Mouse (Mus musculus): ENCODE measurements around the gene Olfr689. TPM values are rescaled to one million over a fixed set of nuclear protein-coding genes. Genes with fewer than 3 reads are reported as not detected.

Gene Olfr689
- polyA plus RNA-seq, 1 experiment, result not detected

- H3K9ac ChIP-seq (ENCODE audit: low read depth, poor library complexity, severe bottlenecking), result no peak within 1 kb of the TSS
- H3K27ac ChIP-seq (ENCODE audit: insufficient read depth, low read length), result no peak within 1 kb of the TSS
- H3K36me3 ChIP-seq (ENCODE audit: control insufficient read depth, insufficient read depth, low read length, poor library complexity, severe bottlenecking), result peaks cover 2% of the 10 kb centered on the region; the same call in 1 of the 2 replicates
- H3K9me3 ChIP-seq (replicated peaks; ENCODE audit: control insufficient read depth, insufficient read depth, low read length, poor library complexity, severe bottlenecking), result no peaks in the 10 kb centered on the region
- H3K4me1 ChIP-seq (ENCODE audit: control insufficient read depth, insufficient read depth, low read length), result no peaks in the 10 kb centered on the region
- H3K27me3 ChIP-seq (ENCODE audit: control insufficient read depth, insufficient read depth, low read length, poor library complexity, severe bottlenecking), result no peaks in the 10 kb centered on the region
- TF ChIP-seq EP300 (IDR thresholded peaks at IDR 0.05; ENCODE audit: insufficient read depth, low read depth, low read length) (no peak), POLR2A (IDR thresholded peaks at IDR 0.05; ENCODE audit: insufficient read depth, low read length) (no peak), CTCF (IDR thresholded peaks at IDR 0.05; ENCODE audit: low read depth, low read length) (no peak)
- no peak within 1 kb of the TSS for H3K4me3 ChIP-seq (ENCODE audit: low read depth, low read length)
Observed at GRCm38 (mm10) chr7:105367930-105368329, 57.0 kb downstream of the Olfr689 start, which contains the start of gene Olfr692. TSS of gene Olfr692 (plus strand) at chr7:105368230.

GRCm38 (mm10) chr7:105368521-105368920 is 57.6 kb downstream of the Olfr689 start:
- Histone ChIP-seq H3K9ac (ENCODE audit: low read depth, poor library complexity, severe bottlenecking) (no peak overlapping the region), H3K4me1 (ENCODE audit: control insufficient read depth, insufficient read depth, low read length) (no peaks in the 10 kb centered on the region), H3K27me3 (ENCODE audit: control insufficient read depth, insufficient read depth, low read length, poor library complexity, severe bottlenecking) (no peaks in the 10 kb centered on the region), H3K9me3 (replicated peaks; ENCODE audit: control insufficient read depth, insufficient read depth, low read length, poor library complexity, severe bottlenecking) (no peaks in the 10 kb centered on the region), H3K36me3 (ENCODE audit: control insufficient read depth, insufficient read depth, low read length, poor library complexity, severe bottlenecking) (peaks cover 2% of the 10 kb centered on the region; the same call in 1 of the 2 replicates), H3K27ac (ENCODE audit: insufficient read depth, low read length) (no peak overlapping the region), H3K4me3 (ENCODE audit: low read depth, low read length) (no peak overlapping the region)
- TF ChIP-seq EP300 (IDR thresholded peaks at IDR 0.05; ENCODE audit: insufficient read depth, low read depth, low read length), result no peak
- TF ChIP-seq POLR2A (IDR thresholded peaks at IDR 0.05; ENCODE audit: insufficient read depth, low read length), result no peak
- no peak for TF ChIP-seq CTCF (IDR thresholded peaks at IDR 0.05; ENCODE audit: low read depth, low read length)

Other genes with a start within 250 kb of the Olfr689 start
- gene Olfr678, start 246.7 kb upstream of the Olfr689 start, polyA plus RNA-seq (2011; ENCODE audit: insufficient read depth, insufficient read length, low read depth, missing spikeins), result not detected in 2 replicates
- gene Olfr679, start 230.0 kb upstream of the Olfr689 start, polyA plus RNA-seq (2011; ENCODE audit: insufficient read depth, insufficient read length, low read depth, missing spikeins), result not detected in 2 replicates
- gene Olfr680-ps1, start 218.3 kb upstream of the Olfr689 start, polyA plus RNA-seq (2011; ENCODE audit: insufficient read depth, insufficient read length, low read depth, missing spikeins), result not detected in 2 replicates
- gene Olfr681, start 194.3 kb upstream of the Olfr689 start, polyA plus RNA-seq (2011; ENCODE audit: insufficient read depth, insufficient read length, low read depth, missing spikeins), result not detected in 2 replicates
- not detected in 2 replicates for gene Olfr683, start 164.2 kb upstream of the Olfr689 start, polyA plus RNA-seq (2011; ENCODE audit: insufficient read depth, insufficient read length, low read depth, missing spikeins)
- gene Olfr684, start 147.5 kb upstream of the Olfr689 start, polyA plus RNA-seq (2011; ENCODE audit: insufficient read depth, insufficient read length, low read depth, missing spikeins), result not detected in 2 replicates
- gene Olfr685, start 125.2 kb upstream of the Olfr689 start, polyA plus RNA-seq (2011; ENCODE audit: insufficient read depth, insufficient read length, low read depth, missing spikeins), result not detected in 2 replicates
- not detected in 2 replicates for gene Olfr686, start 103.7 kb upstream of the Olfr689 start, polyA plus RNA-seq (2011; ENCODE audit: insufficient read depth, insufficient read length, low read depth, missing spikeins)
- not detected in 2 replicates for gene Olfr688, start 23.1 kb upstream of the Olfr689 start, polyA plus RNA-seq (2011; ENCODE audit: insufficient read depth, insufficient read length, low read depth, missing spikeins)
- 0.62 TPM in 1 of 2 replicates, not detected in the other for gene Olfr690, start 22.9 kb downstream of the Olfr689 start, polyA plus RNA-seq (2011; ENCODE audit: insufficient read depth, insufficient read length, low read depth, missing spikeins)
- 0.85 TPM in 1 of 2 replicates, not detected in the other for gene Olfr691, start 31.1 kb downstream of the Olfr689 start, polyA plus RNA-seq (2011; ENCODE audit: insufficient read depth, insufficient read length, low read depth, missing spikeins)
- gene Olfr692, start 57.1 kb downstream of the Olfr689 start, polyA plus RNA-seq (2011; ENCODE audit: insufficient read depth, insufficient read length, low read depth, missing spikeins), result not detected in 2 replicates
- gene Gm5901, start 63.9 kb downstream of the Olfr689 start, polyA plus RNA-seq (2011; ENCODE audit: insufficient read depth, insufficient read length, low read depth, missing spikeins), result not detected in 2 replicates
- 46.2 and 49.7 TPM in 2 replicates for gene Fam160a2, start 88.9 kb downstream of the Olfr689 start, polyA plus RNA-seq (2011; ENCODE audit: insufficient read depth, insufficient read length, low read depth, missing spikeins)
- gene Cnga4, start 93.4 kb downstream of the Olfr689 start, polyA plus RNA-seq (2011; ENCODE audit: insufficient read depth, insufficient read length, low read depth, missing spikeins), result not detected in 2 replicates
- gene Cckbr, start 114.6 kb downstream of the Olfr689 start, polyA plus RNA-seq (2011; ENCODE audit: insufficient read depth, insufficient read length, low read depth, missing spikeins), result 0.40 TPM in 1 of 2 replicates, not detected in the other
- 0.96 and 1.1 TPM in 2 replicates for gene Cavin3, start 171.1 kb downstream of the Olfr689 start, polyA plus RNA-seq (2011; ENCODE audit: insufficient read depth, insufficient read length, low read depth, missing spikeins)
- gene Smpd1, start 243.2 kb downstream of the Olfr689 start, polyA plus RNA-seq (2011; ENCODE audit: insufficient read depth, insufficient read length, low read depth, missing spikeins), result 16.2 and 17.1 TPM in 2 replicates

Measured in ES-Bruce4 (cell line).